Mouse (Mus musculus): ENCODE measurements around the gene Cacna1d. TPM values are rescaled to one million over a fixed set of nuclear protein-coding genes. Genes with fewer than 3 reads are reported as not detected.

Cacna1d gene
- polyA plus RNA-seq, 1 experiment = 26.2 TPM

DNA sequence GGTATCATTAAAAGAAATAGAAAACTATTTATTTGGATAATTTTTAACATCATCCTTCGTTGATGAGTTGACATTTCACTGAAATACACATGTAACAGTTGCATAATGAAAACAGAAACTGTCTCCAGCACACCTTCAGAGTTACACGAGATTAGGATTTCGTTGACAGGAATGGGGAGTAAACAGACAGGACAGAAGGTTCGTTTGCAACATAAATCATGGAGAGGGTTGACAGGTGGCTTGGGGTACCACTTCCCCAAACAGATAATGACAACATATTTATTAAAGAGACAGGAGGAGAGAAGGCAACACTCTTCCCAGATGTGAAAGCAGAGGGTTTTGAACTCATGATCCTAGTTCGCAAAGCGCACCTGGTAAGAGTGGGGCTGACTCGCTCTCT, 436.3 kb downstream of the Cacna1d start:
- DNase-seq = no peak
- no peaks in the 10 kb centered on the region for H3K4me1 ChIP-seq (ENCODE audit: control insufficient read depth, insufficient read depth, low read length)
- no peak overlapping the region for H3K4me3 ChIP-seq (replicated peaks; ENCODE audit: extremely low read depth, low read depth, low read length)
- 50% methylated on average over 7 of the region's 7 CpGs for WGBS
- TF ChIP-seq CTCF (IDR thresholded peaks at IDR 0.05; ENCODE audit: insufficient read depth, low read length) (no peak), POLR2A (IDR thresholded peaks at IDR 0.05; ENCODE audit: borderline replicate concordance, extremely low read depth, low read depth, low read length) (no peak)

- TF ChIP-seq POLR2A (IDR thresholded peaks at IDR 0.05; ENCODE audit: borderline replicate concordance, extremely low read depth, low read depth, low read length) (no peak), CTCF (IDR thresholded peaks at IDR 0.05; ENCODE audit: insufficient read depth, low read length) (no peak)
- WGBS = 85% methylated on average over 8 of the region's 8 CpGs
Measured at GRCm38 (mm10) chr14:30050280-30050679, 441.0 kb downstream of the Cacna1d start.

DNA sequence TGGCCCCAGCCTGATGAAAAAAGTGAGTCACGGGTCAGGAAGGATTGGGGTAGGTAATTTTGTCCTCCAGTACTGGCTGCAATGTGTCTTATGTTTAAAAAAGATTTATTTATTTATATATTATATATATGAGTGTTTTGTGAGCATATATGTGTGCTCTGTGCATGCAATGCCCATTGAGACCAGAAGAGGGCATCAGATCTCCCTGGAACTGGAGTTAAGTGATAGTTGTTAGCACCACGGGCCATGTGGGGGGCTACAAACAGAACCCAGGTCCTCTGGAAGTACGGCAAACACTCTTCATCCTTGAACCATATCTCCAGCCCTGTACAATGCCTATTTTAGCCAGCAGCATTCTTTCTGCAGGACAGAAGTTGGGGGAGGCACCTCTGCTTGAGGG, 443.2 kb downstream of the Cacna1d start:
- no peak for DNase-seq
- H3K4me3 ChIP-seq (replicated peaks; ENCODE audit: extremely low read depth, low read depth, low read length) = no peak overlapping the region
- 79% methylated on average over 3 of the region's 3 CpGs for WGBS
- H3K4me1 ChIP-seq (ENCODE audit: control insufficient read depth, insufficient read depth, low read length) = no peaks in the 10 kb centered on the region
- TF ChIP-seq POLR2A (IDR thresholded peaks at IDR 0.05; ENCODE audit: borderline replicate concordance, extremely low read depth, low read depth, low read length) = no peak
- TF ChIP-seq CTCF (IDR thresholded peaks at IDR 0.05; ENCODE audit: insufficient read depth, low read length) = no peak

More at GRCm38 (mm10) chr14:30050280-30050679, 441.0 kb downstream of the Cacna1d start:
- DNase-seq = no peak
- Histone ChIP-seq H3K4me3 (replicated peaks; ENCODE audit: extremely low read depth, low read depth, low read length) (no peak overlapping the region), H3K4me1 (ENCODE audit: control insufficient read depth, insufficient read depth, low read length) (no peaks in the 10 kb centered on the region)

GRCm38 (mm10) chr14:30046976-30047375, 444.3 kb downstream of the Cacna1d start:
- no peak for DNase-seq
- H3K4me1 ChIP-seq (ENCODE audit: control insufficient read depth, insufficient read depth, low read length) = no peaks in the 10 kb centered on the region
- H3K4me3 ChIP-seq (replicated peaks; ENCODE audit: extremely low read depth, low read depth, low read length) = no peak overlapping the region
- 88% methylated on average over 4 of the region's 4 CpGs for WGBS
- TF ChIP-seq POLR2A (IDR thresholded peaks at IDR 0.05; ENCODE audit: borderline replicate concordance, extremely low read depth, low read depth, low read length) (no peak), CTCF (IDR thresholded peaks at IDR 0.05; ENCODE audit: insufficient read depth, low read length) (no peak)

DNA sequence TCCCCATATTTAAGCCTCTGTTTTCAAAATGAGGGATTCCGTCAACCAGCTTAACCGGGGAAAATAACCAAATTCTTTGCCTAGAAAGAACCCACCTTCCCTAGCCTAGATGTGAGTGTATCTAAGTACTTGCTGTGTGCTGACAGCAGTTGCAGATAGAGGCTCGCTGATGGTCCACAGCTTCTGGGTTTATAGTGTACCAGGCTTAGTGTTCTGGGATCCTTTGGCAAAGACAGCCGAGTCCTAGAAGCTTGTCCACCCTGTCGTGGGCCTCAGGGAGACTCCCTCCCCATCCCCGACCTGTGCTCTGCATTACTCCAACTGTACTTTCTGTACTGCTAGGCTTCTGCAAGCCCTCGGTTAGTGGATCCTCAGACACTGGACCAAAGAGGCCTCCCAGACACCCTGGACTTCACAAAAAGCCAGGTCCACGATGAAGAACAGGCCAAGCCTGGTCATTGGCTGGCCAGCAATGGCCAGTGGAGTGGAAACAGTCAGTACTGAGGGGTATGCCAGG, 445.5 kb downstream of the Cacna1d start:
- Histone ChIP-seq H3K4me3 (replicated peaks; ENCODE audit: extremely low read depth, low read depth, low read length) (no peak overlapping the region), H3K4me1 (ENCODE audit: control insufficient read depth, insufficient read depth, low read length) (no peaks in the 10 kb centered on the region)
- WGBS = 71% methylated on average over 8 of the region's 8 CpGs
- DNase-seq = no peak
- TF ChIP-seq POLR2A (IDR thresholded peaks at IDR 0.05; ENCODE audit: borderline replicate concordance, extremely low read depth, low read depth, low read length) (no peak), CTCF (IDR thresholded peaks at IDR 0.05; ENCODE audit: insufficient read depth, low read length) (no peak)

GRCm38 (mm10) chr14:30045239-30045638, 446.0 kb downstream of the Cacna1d start:
- no peak for DNase-seq
- TF ChIP-seq POLR2A (IDR thresholded peaks at IDR 0.05; ENCODE audit: borderline replicate concordance, extremely low read depth, low read depth, low read length) (no peak), CTCF (IDR thresholded peaks at IDR 0.05; ENCODE audit: insufficient read depth, low read length) (no peak)
- 73% methylated on average over 10 of the region's 10 CpGs for WGBS

GRCm38 (mm10) chr14:30043356-30043940, 447.8 kb downstream of the Cacna1d start:
- WGBS = 77% methylated on average over 7 of the region's 7 CpGs
- H3K4me1 ChIP-seq (ENCODE audit: control insufficient read depth, insufficient read depth, low read length) = no peaks in the 10 kb centered on the region
- no peak for DNase-seq
- TF ChIP-seq CTCF (IDR thresholded peaks at IDR 0.05; ENCODE audit: insufficient read depth, low read length) (no peak), POLR2A (IDR thresholded peaks at IDR 0.05; ENCODE audit: borderline replicate concordance, extremely low read depth, low read depth, low read length) (no peak)
- no peak overlapping the region for H3K4me3 ChIP-seq (replicated peaks; ENCODE audit: extremely low read depth, low read depth, low read length)

More at GRCm38 (mm10) chr14:30045239-30045638, 446.0 kb downstream of the Cacna1d start:
- Histone ChIP-seq H3K4me3 (replicated peaks; ENCODE audit: extremely low read depth, low read depth, low read length) (no peak overlapping the region), H3K4me1 (ENCODE audit: control insufficient read depth, insufficient read depth, low read length) (no peaks in the 10 kb centered on the region)

GRCm38 (mm10) chr14:30041836-30042235, 449.4 kb downstream of the Cacna1d start:
- DNase-seq = no peak
- no peak for TF ChIP-seq POLR2A (IDR thresholded peaks at IDR 0.05; ENCODE audit: borderline replicate concordance, extremely low read depth, low read depth, low read length)
- TF ChIP-seq CTCF (IDR thresholded peaks at IDR 0.05; ENCODE audit: insufficient read depth, low read length) = no peak
- Histone ChIP-seq H3K4me3 (replicated peaks; ENCODE audit: extremely low read depth, low read depth, low read length) (no peak overlapping the region), H3K4me1 (ENCODE audit: control insufficient read depth, insufficient read depth, low read length) (no peaks in the 10 kb centered on the region)
- WGBS = 87% methylated on average over 9 of the region's 9 CpGs

GRCm38 (mm10) chr14:30039413-30039812, 451.8 kb downstream of the Cacna1d start:
- Histone ChIP-seq H3K4me3 (replicated peaks; ENCODE audit: extremely low read depth, low read depth, low read length) (no peak overlapping the region), H3K4me1 (ENCODE audit: control insufficient read depth, insufficient read depth, low read length) (no peaks in the 10 kb centered on the region)
- TF ChIP-seq CTCF (IDR thresholded peaks at IDR 0.05; ENCODE audit: insufficient read depth, low read length) (no peak), POLR2A (IDR thresholded peaks at IDR 0.05; ENCODE audit: borderline replicate concordance, extremely low read depth, low read depth, low read length) (no peak)
- 54% methylated on average over 4 of the region's 4 CpGs for WGBS
- DNase-seq = no peak

DNA sequence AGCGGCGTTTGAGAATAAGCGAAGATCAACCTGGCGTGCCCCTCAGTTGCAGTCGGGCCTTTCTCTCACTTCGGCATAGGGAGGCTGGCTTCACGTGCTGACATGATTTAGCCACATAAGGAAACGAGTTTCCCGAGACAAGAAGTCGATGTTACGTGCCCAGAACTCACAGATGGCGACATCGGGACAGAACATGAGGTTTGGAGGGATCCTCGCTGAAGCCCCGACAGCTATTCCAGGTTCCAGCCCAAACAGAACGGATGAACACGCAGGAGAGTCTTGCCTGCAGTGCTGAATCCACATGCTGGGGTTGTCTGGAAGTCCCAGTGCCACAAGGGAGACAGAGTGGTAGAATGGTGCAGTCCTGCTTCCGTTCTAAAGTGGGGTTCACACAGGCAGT, 452.8 kb downstream of the Cacna1d start:
- TF ChIP-seq POLR2A (IDR thresholded peaks at IDR 0.05; ENCODE audit: borderline replicate concordance, extremely low read depth, low read depth, low read length) (no peak), CTCF (IDR thresholded peaks at IDR 0.05; ENCODE audit: insufficient read depth, low read length) (no peak)
- DNase-seq = no peak
- WGBS = 91% methylated on average over 18 of the region's 18 CpGs
- Histone ChIP-seq H3K4me3 (replicated peaks; ENCODE audit: extremely low read depth, low read depth, low read length) (no peak overlapping the region), H3K4me1 (ENCODE audit: control insufficient read depth, insufficient read depth, low read length) (no peaks in the 10 kb centered on the region)
